Mouse (Mus musculus): ENCODE measurements around the gene Zfp316. TPM values are rescaled to one million over a fixed set of nuclear protein-coding genes. Genes with fewer than 3 reads are reported as not detected.

The Zfp316 gene
- total RNA-seq, 2 experiments from 2014 or later: 3.0 to 4.6 TPM

- no peak for DNase-seq (ENCODE audit: low spot score)
Measured at GRCm38 (mm10) chr5:143226790-143227189, 43.0 kb downstream of the Zfp316 start, which contains the start of gene Spdye4a. Gene Spdye4a, minus strand, starts transcription at chr5:143226890.

DNA sequence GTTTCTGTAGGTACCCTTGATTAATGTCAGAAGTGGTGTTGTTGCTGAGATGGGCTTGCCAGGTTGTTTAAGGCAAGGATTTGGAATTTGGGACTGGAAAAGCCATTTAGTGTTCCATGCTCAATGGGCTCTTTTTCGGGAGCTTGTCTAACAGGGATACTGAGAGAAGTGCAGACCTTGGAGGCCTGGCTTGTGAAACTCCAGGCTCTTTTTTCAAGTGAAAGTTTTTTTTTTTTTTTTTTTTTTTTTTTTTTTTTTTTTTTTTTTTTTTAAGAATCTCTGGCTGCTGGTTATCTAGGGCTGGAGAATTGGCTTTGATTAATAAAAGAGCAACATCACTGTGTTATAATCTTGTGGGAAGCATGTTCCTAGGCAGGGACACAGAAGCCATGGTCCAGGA is 47.5 kb downstream of the Zfp316 start:
- DNase-seq (ENCODE audit: low spot score): no peak

DNA sequence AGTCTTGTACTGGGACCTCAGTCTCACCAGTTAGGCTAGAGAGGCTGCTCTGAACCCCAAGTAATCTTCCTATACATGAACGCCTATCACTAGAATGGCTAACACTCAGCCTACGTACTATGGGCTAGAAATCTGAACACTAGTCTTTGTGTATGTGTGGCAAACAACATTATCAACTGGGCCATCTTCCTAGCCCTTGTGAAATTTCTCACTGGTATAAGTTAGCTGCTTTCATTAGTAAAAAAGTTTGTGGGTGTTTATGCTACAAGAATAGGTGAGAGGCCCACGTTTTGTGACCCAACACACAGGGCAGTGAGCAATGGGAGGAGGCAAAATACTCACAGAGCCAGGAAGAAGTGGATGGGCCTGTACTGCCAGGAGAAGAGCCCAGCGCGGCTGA is 48.8 kb downstream of the Zfp316 start:
- DNase-seq (ENCODE audit: low spot score): no peak

DNA sequence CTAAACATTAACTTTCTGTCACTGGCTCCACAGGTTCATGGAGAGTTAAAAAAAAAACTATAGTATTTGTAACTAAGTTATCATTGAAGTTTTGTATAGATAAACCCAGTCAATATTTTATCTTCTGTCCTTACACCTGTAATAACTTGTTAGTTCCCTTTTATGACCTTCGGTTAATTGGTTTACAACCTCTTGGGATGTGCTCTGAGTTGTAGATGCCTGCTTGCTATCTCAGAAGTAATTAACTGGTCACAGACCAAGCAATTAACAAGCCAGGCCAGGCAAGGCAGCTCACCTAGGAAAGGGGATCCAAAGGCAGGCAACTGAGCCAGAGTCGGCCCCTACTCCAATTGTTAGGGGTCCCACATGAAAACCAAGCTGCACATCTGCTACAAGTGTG is 56.0 kb downstream of the Zfp316 start:
- no peak for DNase-seq (ENCODE audit: low spot score)

DNA sequence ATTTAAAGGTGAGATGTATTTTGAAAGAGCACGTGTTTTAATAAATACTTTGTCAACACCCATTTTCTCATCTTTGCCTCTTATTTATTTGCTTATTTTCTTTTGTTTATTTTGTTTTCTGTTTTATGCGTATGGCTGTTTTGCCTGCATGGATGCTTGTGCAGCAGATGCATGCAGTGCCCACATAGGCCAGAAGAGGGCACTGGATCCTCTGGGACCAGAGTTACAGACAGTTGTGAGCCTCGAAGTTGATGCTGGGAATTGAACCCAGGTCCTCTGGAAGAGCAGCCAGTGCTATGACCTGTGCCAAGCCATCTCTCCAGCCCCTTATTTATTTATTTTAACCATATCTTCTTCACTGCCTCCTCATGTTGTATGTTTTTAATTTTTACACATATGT is 64.8 kb downstream of the Zfp316 start:
- DNase-seq (ENCODE audit: low spot score): no peak

Other genes with a start within 250 kb of the Zfp316 start
- 10 to 100 TPM; 15.5 to 17.0 TPM for gene Rnf216, start 157.0 kb downstream of the Zfp316 start, total RNA-seq (2021)
- gene Olfr718-ps1, start 122.4 kb downstream of the Zfp316 start, total RNA-seq (2021): not detected
- gene Rbak, start 89.2 kb downstream of the Zfp316 start, total RNA-seq (2021): 1 to 10 TPM; 2.4 to 2.9 TPM
- not detected for gene Spdye4b, start 89.0 kb downstream of the Zfp316 start, total RNA-seq (2021)
- not detected for gene Spdye4a, start 43.1 kb downstream of the Zfp316 start, total RNA-seq (2021)
- 1 to 10 TPM; 6.7 to 7.7 TPM for gene Zfp12, start 34.9 kb downstream of the Zfp316 start, total RNA-seq (2021)
- not detected for gene Zfp853, start 23.6 kb upstream of the Zfp316 start, total RNA-seq (2021)
- 10 to 100 TPM; 10.5 to 12.6 TPM for gene E130309D02Rik, start 45.3 kb upstream of the Zfp316 start, total RNA-seq (2021)
- gene Zdhhc4, start 59.2 kb upstream of the Zfp316 start, total RNA-seq (2021): 10 to 100 TPM; 34.7 to 38.1 TPM
- gene Grid2ip, start 87.3 kb upstream of the Zfp316 start, total RNA-seq (2021): not detected
- gene Kdelr2, start 133.8 kb upstream of the Zfp316 start, total RNA-seq (2021): 10 to 100 TPM; 32.2 to 32.5 TPM
- 1 to 10 TPM; 9.3 to 9.5 TPM for gene Daglb, start 194.6 kb upstream of the Zfp316 start, total RNA-seq (2021)